Mouse (Mus musculus): ENCODE measurements around the gene Gm20388. TPM values are rescaled to one million over a fixed set of nuclear protein-coding genes. Genes with fewer than 3 reads are reported as not detected.

Gm20388 gene
- polyA plus RNA-seq, 1 experiment from 2014 or later, result not detected

DNA sequence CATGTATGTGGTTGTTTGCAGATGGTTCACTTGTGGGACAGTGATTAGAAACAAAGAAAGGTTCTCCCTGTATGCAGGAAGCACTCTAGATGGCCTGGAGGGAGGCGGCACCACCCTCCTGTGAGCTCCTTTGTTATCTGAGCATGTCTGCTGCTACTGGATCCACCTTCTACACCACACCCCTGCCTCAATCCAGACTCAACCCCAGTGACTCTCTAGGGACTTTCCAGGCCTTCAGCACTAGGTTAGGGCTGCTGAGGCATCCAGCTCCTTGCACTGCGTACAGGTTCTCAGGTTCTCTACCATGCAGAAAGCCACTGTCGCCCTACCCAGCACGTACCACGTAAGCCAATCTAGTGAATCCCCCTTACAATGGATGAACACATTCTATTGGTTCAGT is 3811.6 kb downstream of the Gm20388 start:
- Histone ChIP-seq H3K9me3 (replicated peaks) (no peaks in the 10 kb centered on the region), H3K4me1 (replicated peaks) (peaks cover 18% of the 10 kb centered on the region), H3K36me3 (no peaks in the 10 kb centered on the region), H3K9ac (no peak overlapping the region), H3K4me2 (no peak overlapping the region), H3K27me3 (no peaks in the 10 kb centered on the region), H3K4me3 (no peak overlapping the region), H3K27ac (no peak overlapping the region)
- ATAC-seq (replicated peaks; ENCODE audit: insufficient number of reproducible peaks, insufficient read depth, low FRiP score, low read depth), result no peak
- 78% methylated on average over 5 of the region's 5 CpGs for WGBS

DNA sequence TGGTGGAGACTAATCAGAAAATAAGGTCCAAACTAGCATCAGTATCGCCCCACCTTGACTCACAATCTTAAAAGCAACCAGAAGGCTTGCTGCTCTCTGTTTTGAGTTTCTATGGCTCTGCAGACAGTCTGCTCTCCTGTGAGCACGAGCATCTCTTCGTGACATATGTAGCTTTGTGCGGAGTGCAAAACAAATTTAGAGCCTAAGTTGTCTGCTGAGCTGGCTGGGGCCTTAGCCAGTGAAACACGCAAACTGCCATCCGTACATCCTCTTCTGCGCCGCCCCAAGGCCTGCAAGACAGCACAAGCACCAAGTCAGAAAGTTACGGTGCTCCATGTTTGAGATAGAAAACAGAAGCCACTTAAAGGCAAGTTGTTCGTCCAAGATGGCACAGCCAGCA is 3814.1 kb downstream of the Gm20388 start:
- Histone ChIP-seq H3K9me3 (replicated peaks) (no peaks in the 10 kb centered on the region), H3K36me3 (no peaks in the 10 kb centered on the region), H3K4me2 (no peak overlapping the region), H3K4me3 (no peak overlapping the region), H3K9ac (no peak overlapping the region), H3K27me3 (0 out of 2 replicates have a peak, but pooled peaks cover 3% of the 10 kb centered on the region), H3K4me1 (replicated peaks) (peaks cover 19% of the 10 kb centered on the region), H3K27ac (no peak overlapping the region)
- 78% methylated on average over 10 of the region's 10 CpGs for WGBS
- no peak for ATAC-seq (replicated peaks; ENCODE audit: insufficient number of reproducible peaks, insufficient read depth, low FRiP score, low read depth)

DNA sequence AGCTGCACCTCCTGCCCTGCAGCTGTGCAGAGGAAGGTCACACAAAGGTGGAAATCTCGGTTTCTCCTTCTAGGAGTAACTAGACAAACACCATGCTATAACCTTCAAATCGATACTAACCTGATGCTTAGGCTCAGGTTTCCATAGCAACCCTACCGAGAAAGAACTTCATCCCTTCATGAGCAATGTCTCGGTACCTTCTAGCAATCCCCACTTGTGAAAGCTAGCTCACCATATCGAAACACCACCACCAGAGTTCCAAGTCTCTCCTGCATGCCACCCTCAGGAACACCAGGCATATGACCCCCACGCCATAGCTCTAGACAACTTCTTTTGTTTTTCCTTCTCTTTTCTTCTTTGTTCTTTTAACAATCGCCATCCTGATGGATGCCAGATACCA is 3814.6 kb downstream of the Gm20388 start:
- H3K4me1 ChIP-seq (replicated peaks), result peaks cover 24% of the 10 kb centered on the region
- 71% methylated on average over 7 of the region's 7 CpGs for WGBS
- H3K27me3 ChIP-seq, result 0 out of 2 replicates have a peak, but pooled peaks cover 3% of the 10 kb centered on the region

DNA sequence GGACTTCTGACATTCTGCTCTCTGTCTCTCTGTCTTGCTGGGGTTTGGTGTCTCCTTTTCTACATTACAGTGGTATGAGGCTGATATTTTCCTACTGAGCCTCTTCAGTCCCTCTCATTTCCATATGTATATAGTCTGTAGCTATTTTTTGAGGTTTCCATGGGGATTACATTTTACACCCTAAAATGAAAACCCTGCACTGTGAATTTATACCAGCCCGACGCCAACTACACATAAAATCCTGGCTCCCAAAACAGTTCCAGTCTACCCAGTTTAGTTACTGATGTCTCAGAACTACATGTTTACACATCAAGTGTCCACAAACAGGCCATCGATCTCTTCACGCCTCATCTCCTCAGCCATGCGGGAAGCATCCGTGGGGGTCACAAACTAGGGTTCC is 3816.1 kb downstream of the Gm20388 start:
- no peak for ATAC-seq (replicated peaks; ENCODE audit: insufficient number of reproducible peaks, insufficient read depth, low FRiP score, low read depth)
- Histone ChIP-seq H3K9ac (no peak overlapping the region), H3K27me3 (0 out of 2 replicates have a peak, but pooled peaks cover 3% of the 10 kb centered on the region), H3K36me3 (no peaks in the 10 kb centered on the region), H3K27ac (no peak overlapping the region), H3K9me3 (replicated peaks) (no peaks in the 10 kb centered on the region), H3K4me1 (replicated peaks) (peaks cover 19% of the 10 kb centered on the region), H3K4me3 (no peak overlapping the region), H3K4me2 (no peak overlapping the region)
- 86% methylated on average over 6 of the region's 6 CpGs for WGBS

More for the DNA sequence above, 3814.6 kb downstream of the Gm20388 start:
- H3K27ac ChIP-seq, result no peak overlapping the region
- H3K36me3 ChIP-seq, result no peaks in the 10 kb centered on the region
- H3K4me2 ChIP-seq, result no peak overlapping the region
- no peak for ATAC-seq (replicated peaks; ENCODE audit: insufficient number of reproducible peaks, insufficient read depth, low FRiP score, low read depth)
- no peak overlapping the region for H3K9ac ChIP-seq
- no peaks in the 10 kb centered on the region for H3K9me3 ChIP-seq (replicated peaks)
- H3K4me3 ChIP-seq, result no peak overlapping the region

DNA sequence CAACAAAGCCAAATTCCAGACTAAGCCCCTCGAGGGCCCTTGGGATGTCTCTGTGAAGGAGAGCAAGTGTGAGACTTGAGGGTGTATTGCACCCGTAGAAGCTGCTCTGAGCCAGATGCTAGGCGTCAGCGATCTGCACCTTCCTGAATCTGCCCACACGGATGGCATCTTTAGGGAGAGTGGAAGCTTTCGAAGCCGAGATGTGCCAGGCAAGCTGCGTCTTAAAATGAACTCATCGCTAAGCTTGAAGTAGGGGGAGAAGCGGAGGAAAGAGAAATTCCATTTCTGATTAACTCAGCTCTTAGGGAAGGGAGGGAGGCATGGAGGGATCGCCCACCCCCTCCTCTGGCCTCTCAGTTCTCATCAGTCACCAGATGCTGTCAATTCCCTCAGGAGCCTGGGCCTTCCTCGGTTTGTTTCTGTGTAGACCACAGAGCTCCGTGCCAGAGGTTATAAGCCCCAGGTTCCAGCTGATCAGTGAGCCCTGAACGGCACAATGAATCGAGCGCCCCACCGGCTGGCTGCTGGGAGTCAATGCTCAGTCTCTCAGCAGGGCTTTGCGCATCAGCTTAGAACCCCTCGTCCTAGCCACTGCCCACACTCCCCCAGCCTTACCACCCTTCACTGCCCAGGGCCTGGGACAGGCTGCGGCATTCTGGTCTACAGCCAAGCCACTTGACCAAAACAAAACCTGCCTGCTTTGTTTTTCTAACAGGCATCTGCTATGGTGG is 3818.6 kb downstream of the Gm20388 start:
- Histone ChIP-seq H3K4me3 (no peak overlapping the region), H3K4me1 (replicated peaks) (peaks cover 22% of the 10 kb centered on the region), H3K36me3 (no peaks in the 10 kb centered on the region), H3K9ac (peak overlapping the region; percentile 3; the same call in 1 of the 2 replicates), H3K4me2 (peak overlapping the region; percentile 39), H3K9me3 (replicated peaks) (no peaks in the 10 kb centered on the region), H3K27ac (peak overlapping the region; percentile 10; the same call in 1 of the 2 replicates), H3K27me3 (0 out of 2 replicates have a peak, but pooled peaks cover 3% of the 10 kb centered on the region)
- 17% methylated on average over 20 of the region's 20 CpGs for WGBS
- peak; percentile 49; the same call in 1 of the 2 replicates for ATAC-seq (replicated peaks; ENCODE audit: insufficient number of reproducible peaks, insufficient read depth, low FRiP score, low read depth)

DNA sequence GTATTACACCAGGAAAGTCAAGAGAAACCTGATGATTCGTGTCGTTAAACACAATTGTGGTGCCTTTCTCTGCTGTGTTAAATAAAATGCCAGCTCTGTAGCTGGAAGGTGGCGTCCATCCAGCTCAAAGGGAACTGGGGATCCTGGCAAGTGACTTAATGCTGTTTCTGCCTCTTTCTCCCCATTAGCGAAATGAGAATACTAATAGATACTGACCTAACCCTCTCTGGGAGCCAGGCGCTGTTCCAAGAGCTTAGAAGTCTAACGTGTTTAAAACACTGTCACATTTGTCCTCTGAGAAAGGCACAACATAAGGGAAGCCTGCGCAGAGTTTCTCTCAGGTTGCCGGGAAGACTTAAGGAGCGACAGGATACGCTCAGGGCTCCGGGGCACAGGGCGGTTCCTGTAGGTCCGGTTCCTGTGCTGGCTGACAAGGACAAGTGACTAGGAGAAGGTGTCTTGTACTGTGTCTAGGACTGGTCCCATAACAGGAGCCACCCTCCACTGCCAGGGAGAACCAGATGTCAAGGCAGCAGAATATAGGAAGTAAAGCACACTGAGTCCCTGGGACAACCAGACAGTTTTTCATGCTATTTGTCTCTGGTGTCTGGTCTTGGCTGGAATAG is 3819.3 kb downstream of the Gm20388 start:
- Histone ChIP-seq H3K27me3 (0 out of 2 replicates have a peak, but pooled peaks cover 3% of the 10 kb centered on the region), H3K9me3 (replicated peaks) (no peaks in the 10 kb centered on the region), H3K4me3 (no peak overlapping the region), H3K4me1 (replicated peaks) (peaks cover 22% of the 10 kb centered on the region), H3K9ac (peak overlapping the region; percentile 3; the same call in 1 of the 2 replicates), H3K36me3 (no peaks in the 10 kb centered on the region), H3K4me2 (peak overlapping the region; percentile 39), H3K27ac (peak overlapping the region; percentile 10; the same call in 1 of the 2 replicates)
- 45% methylated on average over 13 of the region's 13 CpGs for WGBS
- ATAC-seq (replicated peaks; ENCODE audit: insufficient number of reproducible peaks, insufficient read depth, low FRiP score, low read depth), result no peak

DNA sequence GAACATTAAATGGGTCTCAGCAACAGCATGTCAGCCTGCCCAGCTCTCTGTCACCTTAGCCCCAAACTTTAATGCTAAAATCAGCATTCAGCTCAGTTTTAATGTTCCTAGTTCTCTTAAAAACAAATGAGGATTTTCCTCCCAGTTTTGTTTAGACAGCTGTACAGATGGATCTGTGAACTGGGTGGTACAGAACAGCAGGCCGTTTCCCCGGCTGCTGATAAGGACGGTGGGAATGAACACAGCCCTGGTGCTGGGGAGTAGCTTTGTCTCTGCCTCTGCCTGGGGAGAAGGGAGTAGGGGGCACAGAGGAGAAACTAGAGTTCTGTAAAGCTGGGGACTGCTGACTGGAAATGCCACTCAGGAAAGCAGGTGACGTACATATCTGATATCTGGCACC is 3821.7 kb downstream of the Gm20388 start:
- H3K9ac ChIP-seq, result no peak overlapping the region

DNA sequence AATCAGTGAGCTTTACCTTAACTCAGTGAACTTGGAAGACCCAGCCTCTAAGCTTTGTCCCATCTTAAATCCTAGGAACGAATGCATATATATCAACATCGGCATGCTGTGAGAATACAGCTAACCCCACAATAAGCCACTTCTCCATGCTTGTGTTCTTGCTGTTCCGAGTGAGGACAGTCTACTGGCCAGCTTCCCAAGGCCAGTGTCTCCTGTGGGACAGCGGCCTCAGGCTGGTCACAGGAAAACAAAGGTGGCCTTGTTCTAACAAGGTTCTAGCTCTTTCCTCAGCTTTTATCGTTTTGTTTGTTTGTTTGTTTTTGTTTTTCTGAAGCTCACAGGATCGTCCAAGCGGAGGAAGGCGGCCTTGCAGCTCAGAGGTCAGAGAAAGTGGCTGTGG is 3823.8 kb downstream of the Gm20388 start:
- H3K9me3 ChIP-seq (replicated peaks), result no peaks in the 10 kb centered on the region
- no peak overlapping the region for H3K9ac ChIP-seq
- ATAC-seq (replicated peaks; ENCODE audit: insufficient number of reproducible peaks, insufficient read depth, low FRiP score, low read depth), result no peak
- no peaks in the 10 kb centered on the region for H3K36me3 ChIP-seq
- no peak overlapping the region for H3K4me2 ChIP-seq
- WGBS, result 77% methylated on average over 8 of the region's 8 CpGs
- H3K27me3 ChIP-seq, result no peaks in the 10 kb centered on the region
- H3K4me3 ChIP-seq, result no peak overlapping the region
- H3K27ac ChIP-seq, result no peak overlapping the region
- H3K4me1 ChIP-seq (replicated peaks), result peaks cover 16% of the 10 kb centered on the region

More for the DNA sequence above, 3821.7 kb downstream of the Gm20388 start:
- WGBS, result 14% methylated on average over 4 of the region's 4 CpGs
- peak overlapping the region; percentile 47; the same call in 1 of the 2 replicates for H3K27ac ChIP-seq
- H3K36me3 ChIP-seq, result no peaks in the 10 kb centered on the region
- peaks cover 22% of the 10 kb centered on the region for H3K4me1 ChIP-seq (replicated peaks)
- H3K4me3 ChIP-seq, result no peak overlapping the region
- H3K9me3 ChIP-seq (replicated peaks), result no peaks in the 10 kb centered on the region
- H3K27me3 ChIP-seq, result 0 out of 2 replicates have a peak, but pooled peaks cover 3% of the 10 kb centered on the region
- ATAC-seq (replicated peaks; ENCODE audit: insufficient number of reproducible peaks, insufficient read depth, low FRiP score, low read depth), result peak; percentile 58; the same call in 1 of the 2 replicates
- no peak overlapping the region for H3K4me2 ChIP-seq

DNA sequence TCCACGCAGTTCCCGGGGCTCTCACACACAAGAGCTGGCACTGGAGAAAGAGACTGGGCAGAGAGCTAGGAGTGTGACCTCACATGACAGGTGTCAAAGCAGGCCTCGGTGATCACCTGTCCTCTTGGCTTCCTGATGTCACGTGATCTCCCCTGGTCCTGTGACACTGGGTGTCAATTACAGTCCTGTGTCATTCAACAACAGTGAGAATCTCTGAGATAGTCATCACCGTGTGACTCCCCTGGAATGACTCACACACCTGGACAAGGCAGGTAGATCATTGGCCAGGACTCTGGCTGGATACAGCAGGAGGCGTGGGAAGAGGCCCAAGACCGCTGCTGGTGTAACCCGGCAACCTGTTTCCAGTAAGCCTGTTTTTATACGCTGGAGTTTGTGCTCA is 3826.3 kb downstream of the Gm20388 start:
- Histone ChIP-seq H3K4me2 (no peak overlapping the region), H3K27ac (no peak overlapping the region), H3K36me3 (no peaks in the 10 kb centered on the region), H3K4me3 (no peak overlapping the region), H3K27me3 (no peaks in the 10 kb centered on the region), H3K9me3 (replicated peaks) (no peaks in the 10 kb centered on the region), H3K9ac (no peak overlapping the region), H3K4me1 (replicated peaks) (peaks cover 12% of the 10 kb centered on the region)
- 72% methylated on average over 9 of the region's 9 CpGs for WGBS
- ATAC-seq (replicated peaks; ENCODE audit: insufficient number of reproducible peaks, insufficient read depth, low FRiP score, low read depth), result no peak

DNA sequence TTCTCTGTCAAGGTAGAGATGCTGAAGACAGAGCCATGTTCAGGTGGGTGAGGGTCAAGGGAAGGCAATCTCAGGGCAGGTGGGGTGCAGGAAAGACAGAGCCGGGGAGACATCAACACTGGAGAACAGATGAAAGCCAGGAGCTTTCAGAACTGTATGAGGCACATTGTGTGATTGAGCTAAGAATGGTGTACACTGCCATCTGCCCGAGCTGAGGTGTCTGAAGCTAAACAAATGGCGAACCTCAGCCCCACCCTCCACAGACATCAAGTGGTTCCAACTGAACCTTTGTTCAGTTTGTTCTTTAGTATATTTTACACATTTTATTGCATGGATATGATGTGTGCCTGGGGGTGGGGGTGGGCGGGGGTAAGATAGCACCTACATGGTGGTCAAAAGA is 3829.6 kb downstream of the Gm20388 start:
- WGBS, result 55% methylated on average over 4 of the region's 4 CpGs
- H3K27me3 ChIP-seq, result no peaks in the 10 kb centered on the region
- peaks cover 9% of the 10 kb centered on the region for H3K4me1 ChIP-seq (replicated peaks)
- H3K9me3 ChIP-seq (replicated peaks), result no peaks in the 10 kb centered on the region
- no peak overlapping the region for H3K9ac ChIP-seq
- H3K4me2 ChIP-seq, result no peak overlapping the region
- H3K4me3 ChIP-seq, result no peak overlapping the region
- no peak overlapping the region for H3K27ac ChIP-seq
- no peaks in the 10 kb centered on the region for H3K36me3 ChIP-seq
- no peak for ATAC-seq (replicated peaks; ENCODE audit: insufficient number of reproducible peaks, insufficient read depth, low FRiP score, low read depth)

DNA sequence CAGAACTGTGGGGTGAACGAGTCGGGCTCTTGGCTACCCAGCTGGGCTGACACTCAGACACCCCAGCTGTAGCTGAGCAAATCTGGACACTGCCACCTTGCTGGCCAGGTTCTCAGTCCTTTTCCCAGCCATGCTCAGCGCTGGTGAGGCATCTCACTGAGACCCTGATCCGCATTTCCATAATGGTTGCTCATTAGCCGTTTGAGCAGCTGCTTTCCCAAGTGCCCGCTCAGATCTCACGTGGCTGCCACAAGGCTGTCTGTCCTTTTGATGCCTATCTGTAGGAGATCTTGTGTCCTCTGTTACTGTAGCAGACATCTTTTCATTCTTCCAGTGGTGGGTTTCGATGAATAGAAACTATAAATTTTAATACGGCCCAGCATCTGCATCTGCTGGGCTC is 3830.6 kb downstream of the Gm20388 start:
- Histone ChIP-seq H3K27ac (no peak overlapping the region), H3K9ac (no peak overlapping the region), H3K4me2 (no peak overlapping the region), H3K9me3 (replicated peaks) (no peaks in the 10 kb centered on the region), H3K27me3 (no peaks in the 10 kb centered on the region), H3K36me3 (no peaks in the 10 kb centered on the region), H3K4me1 (replicated peaks) (peaks cover 9% of the 10 kb centered on the region), H3K4me3 (no peak overlapping the region)
- WGBS, result 84% methylated on average over 9 of the region's 9 CpGs
- ATAC-seq (replicated peaks; ENCODE audit: insufficient number of reproducible peaks, insufficient read depth, low FRiP score, low read depth), result no peak
